Mouse (Mus musculus): ENCODE results near the gene Vmn2r111.
"Not testable (repeated sequence)": the region's sequence is repeated elsewhere in the genome, so short reads cannot be mapped to it uniquely, and the experiment has no call there.

The Vmn2r111 gene

GRCm38 (mm10) chr17:22573382-22573781, at the start of gene Vmn2r111:
Gene Vmn2r111 (minus strand): TSS chr17:22573482.
- DNase-seq (ENCODE audit: low spot score) = not testable (repeated sequence)

GRCm38 (mm10) chr17:22600651-22601050, 27.4 kb upstream of the Vmn2r111 start, which contains the start of gene Vmn2r112:
Gene Vmn2r112 (plus strand): TSS chr17:22600951.
- not testable (repeated sequence) for DNase-seq (ENCODE audit: low spot score)

GRCm38 (mm10) chr17:22520467-22520866, 52.8 kb downstream of the Vmn2r111 start:
- not testable (repeated sequence) for DNase-seq (ENCODE audit: low spot score)

GRCm38 (mm10) chr17:22520037-22520436, 53.2 kb downstream of the Vmn2r111 start:
- DNase-seq (ENCODE audit: low spot score) = not testable (repeated sequence)

GRCm38 (mm10) chr17:22497120-22497519, 76.2 kb downstream of the Vmn2r111 start:
- DNase-seq (ENCODE audit: low spot score) = no peak

Measured in T-cell, adult 2 months (primary cell).